Mouse (Mus musculus) liver, embryonic 16.5 days (tissue): ENCODE measurements around the gene Ankrd65. TPM values are rescaled to one million over a fixed set of nuclear protein-coding genes. Genes with fewer than 3 reads are reported as not detected.
"Not testable (repeated sequence)": the region's sequence is repeated elsewhere in the genome, so short reads cannot be mapped to it uniquely, and the experiment has no call there.

Experiments
- ATAC-seq: fragments of 200-750 bp; cut with Nextera tagmentation; 2 replicates; pipeline ENCODE4 v1.8.0; 2017; ENCODE audit warnings: low read depth, mild to moderate bottlenecking, moderate number of reproducible peaks, moderate library complexity
- H3K27ac ChIP-seq: fragments of 300-500 bp; sonication (generic); 2 replicates; pipeline ENCODE4 v1.5.1; 2014; ENCODE audit warnings: mild to moderate bottlenecking, low read length
- H3K27me3 ChIP-seq: fragments of 300-500 bp; sonication (generic); 2 replicates; pipeline ENCODE4 v1.6.1; 2014; ENCODE audit warnings: low read depth, low read length, mixed read lengths; ENCODE audit not compliant: control insufficient read depth, insufficient read depth
- H3K36me3 ChIP-seq: fragments of 300-500 bp; sonication (generic); 2 replicates; pipeline ENCODE4 v1.6.1; 2014; ENCODE audit warnings: mild to moderate bottlenecking; ENCODE audit not compliant: control insufficient read depth, insufficient read depth
- H3K4me1 ChIP-seq: fragments of 300-500 bp; sonication (generic); 2 replicates; pipeline ENCODE4 v1.6.1; 2014; ENCODE audit warnings: low read depth, low read length, mixed read lengths; ENCODE audit not compliant: control insufficient read depth
- H3K4me2 ChIP-seq: fragments of 300-500 bp; sonication (generic); 2 replicates; pipeline ENCODE4 v1.6.1; 2014; ENCODE audit warnings: low read depth, low read length, mixed read lengths
- H3K4me3 ChIP-seq: fragments of 300-500 bp; sonication (generic); 2 replicates; pipeline ENCODE4 v1.5.1; 2014; ENCODE audit warnings: low read depth, mild to moderate bottlenecking, low read length
- H3K9ac ChIP-seq: fragments of 300-500 bp; sonication (generic); 2 replicates; pipeline ENCODE4 v1.6.1; 2014; ENCODE audit warnings: low read depth, low read length
- H3K9me3 ChIP-seq: fragments of 300-500 bp; sonication (generic); replicated peaks from 2 replicates; pipeline ENCODE4 v1.6.1; 2016; ENCODE audit warnings: low read length; ENCODE audit not compliant: control insufficient read depth
- WGBS: fragments of 180-500 bp; shearing (Covaris S2); extraction: QIAGEN DNeasy Blood & Tissue Kit; methylation state at CpG from one replicate; pipeline ENCODE4 v1.1.7; 2014; ENCODE audit not compliant: insufficient replicate concordance; 5-methylcytosine and 5-hydroxymethylcytosine counted together
- polyA plus RNA-seq: library from polyadenylated mRNA; unstranded; fragments of >200 nt; fragmentation: Nextera tagmentation; extraction: Ambion mirVana; gene quantifications from 2 replicates; pipeline ENCODE4 v1.2.1, GENCODE M21; 2015

Ankrd65 gene
- polyA plus RNA-seq, 1 experiment from 2014 or later, result not detected

GRCm38 (mm10) chr4:155780895-155781294, 9.3 kb upstream of the Ankrd65 start:
- Histone ChIP-seq H3K4me3 (no peak overlapping the region), H3K4me2 (no peak overlapping the region), H3K9ac (no peak overlapping the region), H3K4me1 (peaks cover 12% of the 10 kb centered on the region), H3K27ac (no peak overlapping the region), H3K9me3 (no peaks in the 10 kb centered on the region), H3K36me3 (no peaks in the 10 kb centered on the region), H3K27me3 (peaks cover 13% of the 10 kb centered on the region)
- no peak for ATAC-seq
- WGBS, result 31% methylated on average over 6 of the region's 6 CpGs

- Histone ChIP-seq H3K27ac (no peak overlapping the region), H3K4me3 (peak overlapping the region; percentile 68), H3K36me3 (no peaks in the 10 kb centered on the region), H3K27me3 (peaks cover 6% of the 10 kb centered on the region), H3K9me3 (no peaks in the 10 kb centered on the region), H3K4me1 (peaks cover 8% of the 10 kb centered on the region), H3K9ac (peak overlapping the region; percentile 69), H3K4me2 (peak overlapping the region; percentile 93)
- 39% methylated on average over 16 of the region's 16 CpGs for WGBS
- ATAC-seq, result peak; percentile 10; the same call in 1 of the 2 replicates
Observed at GRCm38 (mm10) chr4:155783486-155784080, 6.7 kb upstream of the Ankrd65 start.

GRCm38 (mm10) chr4:155784081-155784701, 6.0 kb upstream of the Ankrd65 start:
- H3K9me3 ChIP-seq, result no peaks in the 10 kb centered on the region
- peaks cover 9% of the 10 kb centered on the region for H3K4me1 ChIP-seq
- H3K36me3 ChIP-seq, result no peaks in the 10 kb centered on the region
- H3K4me2 ChIP-seq, result peak overlapping the region; percentile 93
- peaks cover 4% of the 10 kb centered on the region; the same call in 1 of the 2 replicates for H3K27me3 ChIP-seq
- peak; percentile 74 for ATAC-seq
- 0% methylated on average over 52 of the region's 52 CpGs for WGBS
- peak overlapping the region; percentile 69 for H3K9ac ChIP-seq
- H3K27ac ChIP-seq, result peak overlapping the region; percentile 62
- H3K4me3 ChIP-seq, result peak overlapping the region; percentile 68

- ATAC-seq, result no peak
- H3K36me3 ChIP-seq, result no peaks in the 10 kb centered on the region
- 73% methylated on average over 10 of the region's 10 CpGs for WGBS
- H3K27me3 ChIP-seq, result peaks cover 4% of the 10 kb centered on the region; the same call in 1 of the 2 replicates
- no peak overlapping the region for H3K27ac ChIP-seq
- no peak overlapping the region for H3K4me2 ChIP-seq
- H3K4me3 ChIP-seq, result no peak overlapping the region
- H3K9me3 ChIP-seq, result no peaks in the 10 kb centered on the region
- H3K9ac ChIP-seq, result no peak overlapping the region
- peaks cover 9% of the 10 kb centered on the region for H3K4me1 ChIP-seq
Observed at GRCm38 (mm10) chr4:155785246-155785645, 5.0 kb upstream of the Ankrd65 start.

GRCm38 (mm10) chr4:155785819-155786218, 4.4 kb upstream of the Ankrd65 start, which contains the start of gene Tmem88b:
Gene Tmem88b (minus strand): TSS chr4:155785874.
- H3K9me3 ChIP-seq, result no peaks in the 10 kb centered on the region

GRCm38 (mm10) chr4:155788300-155788699, 1.9 kb upstream of the Ankrd65 start:
- H3K4me1 ChIP-seq, result peaks cover 9% of the 10 kb centered on the region
- H3K27me3 ChIP-seq, result peaks cover 3% of the 10 kb centered on the region
- WGBS, result 40% methylated on average over 3 of the region's 3 CpGs
- H3K4me2 ChIP-seq, result no peak overlapping the region
- H3K36me3 ChIP-seq, result no peaks in the 10 kb centered on the region
- H3K4me3 ChIP-seq, result no peak overlapping the region
- H3K9ac ChIP-seq, result no peak overlapping the region
- H3K27ac ChIP-seq, result no peak overlapping the region
- no peaks in the 10 kb centered on the region for H3K9me3 ChIP-seq
- ATAC-seq, result peak; percentile 54

More at GRCm38 (mm10) chr4:155785819-155786218, 4.4 kb upstream of the Ankrd65 start, which contains the start of gene Tmem88b:
- H3K27me3 ChIP-seq, result peaks cover 4% of the 10 kb centered on the region; the same call in 1 of the 2 replicates
- peaks cover 9% of the 10 kb centered on the region for H3K4me1 ChIP-seq
- 52% methylated on average over 5 of the region's 5 CpGs for whole genome bisulfite sequencing
- H3K27ac ChIP-seq, result no peak within 1 kb of the TSS
- H3K4me3 ChIP-seq, result no peak within 1 kb of the TSS; the same call in 1 of the 2 replicates
- no peaks in the 10 kb centered on the region for H3K36me3 ChIP-seq
- ATAC-seq, result no peak
- no peak within 1 kb of the TSS for H3K9ac ChIP-seq
- peak within 1 kb of the TSS; percentile 93; the same call in 1 of the 2 replicates for H3K4me2 ChIP-seq

- H3K9ac ChIP-seq, H3K9me3 ChIP-seq, H3K27me3 ChIP-seq, H3K4me3 ChIP-seq, H3K27ac ChIP-seq, H3K36me3 ChIP-seq, H3K4me2 ChIP-seq, H3K4me1 ChIP-seq: not testable (repeated sequence)
- 64% methylated on average over 4 of the region's 4 CpGs for WGBS
- peak; percentile 35 for ATAC-seq
Observed at GRCm38 (mm10) chr4:155788833-155789232, 1.4 kb upstream of the Ankrd65 start.

GRCm38 (mm10) chr4:155790650-155791161, 467 bp downstream of the Ankrd65 start:
- Histone ChIP-seq H3K36me3 (no peaks in the 10 kb centered on the region), H3K4me2 (no peak overlapping the region), H3K9me3 (no peaks in the 10 kb centered on the region), H3K4me1 (peaks cover 4% of the 10 kb centered on the region), H3K9ac (no peak overlapping the region), H3K27me3 (no peaks in the 10 kb centered on the region; the same call in 1 of the 2 replicates), H3K4me3 (no peak overlapping the region), H3K27ac (no peak overlapping the region)
- WGBS, result 40% methylated on average over 3 of the region's 3 CpGs
- 0 out of 2 replicates have a peak, but pooled peaks have one; percentile 22 for ATAC-seq
